Mouse (Mus musculus) frontal cortex, postnatal 25 days (tissue): ENCODE results near the gene Siglech.
"Not testable (repeated sequence)": the region's sequence is repeated elsewhere in the genome, so short reads cannot be mapped to it uniquely, and the experiment has no call there.

Experiments used
- DNase-seq, 2 experiments: peaks; one replicate each; pipeline ENCODE4 v3.0.0; 2022; ENCODE audit warnings: low spot score in 2 of 2

The Siglech gene

DNA sequence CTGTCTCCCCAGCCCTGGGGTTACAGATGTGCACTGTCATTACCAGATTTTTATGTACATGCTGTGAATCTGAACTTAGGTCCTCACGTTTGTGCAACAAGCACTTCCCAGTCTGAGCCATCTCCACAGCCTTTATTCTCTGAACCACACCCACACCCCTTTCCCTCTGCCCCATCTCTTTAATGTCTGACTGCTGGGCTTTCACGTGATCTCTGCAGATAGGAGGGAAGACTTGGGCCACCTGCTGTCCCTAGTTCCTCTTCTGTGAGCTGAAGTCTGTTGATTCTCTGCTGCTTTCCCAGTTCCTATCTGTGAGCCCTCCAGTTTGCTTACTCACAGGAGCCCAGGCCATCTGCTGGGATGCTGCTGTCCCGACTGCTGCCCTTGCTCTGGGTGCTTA lies at the start of gene Siglech:
TSS of gene Siglech (plus strand) at position 253 of the 400 bp plus-strand sequence.
- DNase-seq = no peak

GRCm38 (mm10) chr7:55722673-55723072 lies 45.3 kb upstream of the Siglech start:
- DNase-seq = no peak

DNA sequence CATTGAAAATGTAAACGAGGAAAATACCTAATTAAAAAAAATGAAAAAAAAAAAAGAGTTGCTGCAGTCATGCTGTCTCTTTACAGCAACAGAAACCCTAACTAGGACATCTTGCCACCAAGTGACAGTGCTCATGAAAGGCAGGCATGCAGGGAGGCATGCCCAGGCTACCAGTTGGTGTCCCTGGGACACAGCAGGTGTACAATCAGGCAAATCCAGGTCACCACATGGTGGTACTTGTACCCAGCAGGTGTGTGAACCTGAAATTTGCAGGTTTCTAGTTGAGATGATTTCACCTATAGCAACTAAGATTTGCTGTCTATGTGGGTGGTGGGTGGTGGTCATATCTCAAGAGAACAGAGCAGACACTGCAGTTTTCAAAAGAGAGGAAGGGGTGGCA lies 39.1 kb upstream of the Siglech start:
- DNase-seq = no peak

GRCm38 (mm10) chr7:55734483-55734882 lies 33.5 kb upstream of the Siglech start:
- DNase-seq = no peak

DNA sequence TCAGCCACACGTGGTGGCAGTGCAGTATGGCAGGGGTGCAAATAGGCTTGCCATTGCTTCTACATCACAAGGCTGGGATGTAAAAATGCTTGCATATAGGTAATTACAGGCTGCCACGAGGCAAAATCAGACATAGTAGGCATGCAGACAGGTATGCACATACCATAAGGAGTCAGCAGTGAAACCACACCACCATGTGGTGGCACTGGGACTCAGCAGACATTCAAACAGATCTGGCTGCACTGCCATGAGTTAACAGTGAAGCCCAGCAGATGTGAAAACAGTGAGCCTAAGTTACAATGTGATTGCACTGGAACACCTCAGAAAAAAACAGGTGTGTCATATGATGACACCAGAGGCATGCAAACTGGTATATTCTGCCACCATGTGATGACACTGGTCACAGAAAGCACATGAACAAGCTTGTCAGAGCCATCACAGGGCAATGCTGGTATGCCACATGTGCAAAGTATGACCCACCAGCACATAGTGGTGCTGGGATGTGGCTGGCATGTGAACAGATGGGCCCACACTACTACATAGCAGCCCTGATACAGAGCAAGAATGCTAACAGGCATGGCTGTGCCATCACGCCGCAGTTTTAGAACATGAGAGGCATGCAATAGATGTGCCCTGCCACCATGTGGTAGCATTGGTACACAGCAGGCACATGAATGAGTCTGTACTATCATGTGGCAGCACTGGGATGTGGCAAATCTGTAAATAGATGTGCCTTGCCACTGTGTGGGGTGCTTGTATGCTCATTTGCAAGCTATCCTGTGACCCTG lies 30.7 kb upstream of the Siglech start:
- DNase-seq = peak; percentile 55 to 58

DNA sequence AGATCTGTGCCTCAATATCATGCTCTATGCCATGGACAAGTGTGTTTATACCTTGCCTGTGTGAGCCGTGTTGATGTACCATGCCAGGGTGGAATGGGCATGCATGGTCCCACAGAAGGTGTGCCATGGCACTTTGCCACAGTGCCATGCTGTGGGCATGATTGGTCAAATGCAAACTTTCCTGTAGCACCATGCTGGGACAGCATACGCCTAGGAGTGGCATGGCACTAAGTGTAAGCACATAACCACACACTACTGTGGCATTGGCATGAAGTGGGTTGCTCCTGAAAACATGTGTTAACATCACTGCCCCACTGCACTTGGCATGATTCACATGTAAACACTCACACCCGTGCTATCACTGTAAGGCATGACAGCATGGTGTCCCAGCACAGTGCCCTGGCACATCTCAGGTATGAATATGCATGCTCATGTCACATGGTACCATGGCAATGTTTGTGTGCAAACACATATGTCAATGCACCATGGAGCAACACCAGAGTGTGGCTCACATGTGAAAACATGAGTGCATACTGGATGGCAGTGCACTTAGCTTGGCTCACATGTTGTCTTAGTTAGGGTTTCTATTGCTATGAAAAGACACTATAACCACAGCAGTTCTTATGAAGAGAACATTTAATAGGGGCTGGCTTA lies 24.2 kb upstream of the Siglech start:
- DNase-seq = no peak

- DNase-seq = no peak
These were observed 23.3 kb upstream of the Siglech start for GRCm38 (mm10) chr7:55744566-55745220.

- no peak for DNase-seq
These were observed 17.1 kb upstream of the Siglech start for GRCm38 (mm10) chr7:55750841-55751240.

DNA sequence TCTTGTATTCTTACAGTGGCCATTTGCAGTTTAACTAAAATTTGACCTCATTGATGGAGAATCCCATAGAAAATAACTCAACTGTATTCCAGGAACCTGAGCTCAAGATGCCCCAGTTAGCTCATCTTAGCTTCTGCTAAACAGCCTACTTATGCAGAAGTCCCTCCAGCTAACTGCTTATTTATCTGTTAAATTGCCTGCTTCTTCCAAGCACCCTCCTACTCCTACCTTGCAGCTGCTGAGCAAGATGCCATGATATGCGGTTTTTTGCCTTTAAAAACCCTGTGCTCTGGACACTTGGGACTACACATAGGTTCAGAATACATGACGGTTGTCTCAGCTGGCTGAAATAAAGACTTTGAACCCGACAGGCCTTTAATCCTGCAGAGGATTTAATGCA lies 8.6 kb upstream of the Siglech start:
- no peak for DNase-seq

- no peak for DNase-seq
These were observed 12.0 kb downstream of the Siglech start for GRCm38 (mm10) chr7:55780011-55780410.

DNA sequence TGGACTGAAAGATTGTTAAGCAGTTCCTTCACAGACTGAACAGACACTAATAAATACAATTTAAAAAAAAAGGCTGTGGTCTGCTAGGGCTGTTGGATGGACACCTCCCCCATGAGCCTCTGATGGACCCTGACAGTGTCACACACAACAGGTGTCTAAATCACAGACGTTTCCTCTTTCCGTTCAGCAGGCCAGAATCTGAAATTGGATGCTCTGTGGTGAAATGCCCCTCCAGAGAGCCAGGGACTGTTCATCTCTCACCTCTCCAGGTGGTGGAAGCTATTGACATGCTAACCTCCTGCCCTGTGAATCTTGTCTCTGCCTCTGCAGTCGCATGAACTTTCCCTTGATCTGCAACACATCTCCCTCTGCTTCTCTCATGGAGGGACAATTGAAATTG lies 14.5 kb downstream of the Siglech start:
- DNase-seq = no peak

GRCm38 (mm10) chr7:55784580-55784979 lies 16.6 kb downstream of the Siglech start:
- no peak for DNase-seq

DNA sequence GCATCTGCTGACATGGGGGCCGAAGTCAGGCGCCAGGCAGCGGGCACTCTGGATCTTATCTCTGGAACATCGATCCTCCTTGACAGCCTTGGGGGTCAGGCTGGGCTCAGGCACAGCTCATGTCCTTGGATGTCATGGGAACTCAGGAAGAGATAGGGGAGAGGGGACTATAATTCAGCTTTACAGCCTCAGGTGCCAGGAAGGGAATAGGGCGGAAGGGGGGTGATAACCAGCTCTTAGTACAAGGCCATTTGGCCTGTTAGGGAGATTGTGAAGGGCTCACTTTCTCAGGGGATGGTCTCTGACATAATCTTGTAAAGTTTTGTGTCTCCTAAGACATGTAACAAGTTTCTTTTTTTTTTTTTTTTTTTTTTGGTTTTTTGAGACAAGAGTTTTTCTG lies 22.6 kb downstream of the Siglech start:
- DNase-seq = not testable (repeated sequence)

GRCm38 (mm10) chr7:55792280-55792679 lies 24.3 kb downstream of the Siglech start:
- no peak for DNase-seq

- no peak for DNase-seq
These were observed 25.4 kb downstream of the Siglech start for GRCm38 (mm10) chr7:55793236-55793951.

DNA sequence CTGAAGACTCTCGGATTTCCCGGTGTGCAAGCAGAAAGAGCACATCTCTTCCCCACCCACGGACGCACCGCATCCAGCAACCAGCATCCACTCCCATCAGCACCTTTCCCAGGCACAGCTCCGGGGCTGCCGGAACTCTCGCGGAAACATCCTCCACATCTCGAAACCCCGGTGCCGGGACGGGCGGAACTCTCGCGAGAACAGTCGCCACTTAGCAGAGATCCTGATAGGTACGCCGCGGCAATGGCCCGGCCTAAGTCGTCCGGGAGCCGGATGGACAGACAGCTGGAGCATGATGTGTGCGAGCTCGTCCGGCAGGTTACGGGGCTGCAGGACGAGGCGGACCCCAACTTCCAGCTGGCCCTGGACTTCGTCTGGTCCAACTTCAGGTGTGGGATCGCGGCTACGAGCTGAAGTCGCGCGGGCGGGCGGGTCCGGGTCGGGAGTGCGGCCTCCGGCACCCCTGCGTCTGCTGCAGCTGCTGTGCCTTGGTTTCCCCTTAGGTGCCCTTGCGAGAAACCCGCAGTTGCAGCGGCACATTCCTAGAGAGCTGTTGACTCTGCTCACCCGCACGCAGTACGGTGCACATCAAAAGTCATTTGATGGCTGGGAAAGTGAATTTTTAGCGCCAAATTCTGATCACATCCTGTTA lies 26.1 kb downstream of the Siglech start, which contains the start of gene Tubgcp5:
TSS of gene Tubgcp5 (plus strand) at position 203 of the 652 bp plus-strand sequence.
- DNase-seq = peak; percentile 96 to 98

DNA sequence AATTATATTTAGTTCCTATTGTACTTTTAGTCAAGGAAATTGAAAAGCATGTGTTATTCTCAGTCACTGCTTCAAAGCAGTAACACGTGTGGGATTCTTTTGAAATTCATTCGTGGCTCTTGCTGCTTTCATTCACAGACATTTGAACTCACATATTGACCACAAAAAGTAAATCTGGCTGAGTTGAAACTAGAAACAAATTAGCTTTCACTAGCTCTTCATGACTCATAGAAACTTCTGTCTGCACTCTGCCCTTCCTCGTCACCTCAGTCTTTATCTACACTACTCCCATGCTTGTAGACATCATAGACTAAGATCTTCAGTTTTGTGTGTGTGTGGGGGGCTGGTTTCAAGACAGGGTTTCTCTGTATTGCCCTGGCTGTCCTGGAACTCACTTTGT lies 32.0 kb downstream of the Siglech start:
- DNase-seq = no peak

GRCm38 (mm10) chr7:55809967-55810366 lies 42.0 kb downstream of the Siglech start:
- DNase-seq = no peak

DNA sequence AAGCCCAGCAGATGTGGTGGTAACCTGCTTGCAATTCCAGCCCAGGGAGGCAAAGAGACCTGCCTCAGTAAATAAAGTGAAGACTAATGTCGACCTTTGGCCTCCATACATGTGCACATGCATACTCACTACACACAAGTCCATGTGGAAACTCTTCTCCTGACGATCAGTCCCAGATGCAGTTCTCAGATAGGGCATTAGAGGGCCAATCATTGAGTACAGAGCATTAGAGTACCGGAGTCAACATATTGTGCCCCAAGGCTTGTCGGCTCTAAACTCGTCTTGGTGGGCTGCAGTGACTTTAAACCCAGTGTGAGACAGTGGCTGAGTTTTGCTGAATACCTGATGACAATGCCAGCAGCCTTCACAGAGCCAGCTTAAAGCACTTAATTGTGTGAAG lies 56.5 kb downstream of the Siglech start:
- no peak for DNase-seq

- no peak for DNase-seq
These were observed 59.6 kb downstream of the Siglech start for GRCm38 (mm10) chr7:55827551-55827950.
